Mouse (Mus musculus): ENCODE measurements around the gene Fkbp9.

The Fkbp9 gene

GRCm38 (mm10) chr6:56910910-56911309, 79.1 kb downstream of the Fkbp9 start:
- Histone ChIP-seq H3K36me3 (ENCODE audit: insufficient read depth, low read length) (no peaks in the 10 kb centered on the region), H3K4me3 (replicated peaks; ENCODE audit: low read length) (no peak overlapping the region), H3K9me3 (ENCODE audit: low read length) (peaks cover 8% of the 10 kb centered on the region), H3K27me3 (ENCODE audit: insufficient read depth, low read length) (no peaks in the 10 kb centered on the region), H3K4me1 (replicated peaks; ENCODE audit: low read depth, low read length) (no peaks in the 10 kb centered on the region)
- TF ChIP-seq NANOG (IDR thresholded peaks at IDR 0.05; ENCODE audit: borderline replicate concordance, low read length), result no peak
- TF ChIP-seq CTCF (conservative IDR thresholded peaks at IDR 0.05; ENCODE audit: low read length), result no peak
- no peak for TF ChIP-seq POU5F1 (IDR thresholded peaks at IDR 0.05; ENCODE audit: borderline replicate concordance, low read length)

DNA sequence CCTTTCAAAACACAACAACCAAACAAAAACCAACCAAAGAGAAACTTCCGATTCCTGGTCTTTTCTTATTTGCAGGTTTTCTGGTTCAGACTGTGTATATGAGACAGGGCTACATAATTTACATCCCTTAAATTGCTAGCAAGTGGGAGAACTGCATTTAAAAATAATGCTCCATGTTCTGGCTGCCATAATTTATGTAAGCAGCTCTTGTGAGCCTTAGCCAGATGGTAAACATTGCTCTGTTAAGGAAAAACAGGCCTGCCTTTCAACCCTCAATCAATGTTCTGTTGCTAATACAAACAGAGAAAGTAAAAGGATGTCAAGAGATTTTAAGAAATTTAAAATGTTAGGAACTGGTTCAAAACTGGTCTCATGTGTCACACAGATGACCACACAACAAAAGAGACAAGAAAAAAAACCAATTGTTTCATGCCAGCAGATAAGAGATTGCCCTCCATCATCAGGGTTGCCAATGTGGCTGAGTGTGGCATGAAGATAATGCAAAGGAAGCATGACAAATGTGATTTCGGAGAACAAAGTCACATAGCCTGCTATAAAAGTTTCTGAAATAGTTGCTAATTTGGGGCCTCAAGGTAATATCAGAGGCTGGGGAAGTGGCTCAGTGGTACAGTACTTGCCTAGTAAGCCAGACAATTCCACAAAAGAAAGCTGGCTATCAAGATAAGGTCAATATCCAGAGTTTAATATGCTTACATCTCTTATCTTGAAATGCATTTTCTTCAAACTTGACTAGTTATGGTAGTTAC, 81.4 kb downstream of the Fkbp9 start:
- H3K27me3 ChIP-seq (ENCODE audit: insufficient read depth, low read length), result no peaks in the 10 kb centered on the region
- H3K4me1 ChIP-seq (replicated peaks; ENCODE audit: low read depth, low read length), result peaks cover 13% of the 10 kb centered on the region
- H3K36me3 ChIP-seq (ENCODE audit: insufficient read depth, low read length), result no peaks in the 10 kb centered on the region
- H3K4me3 ChIP-seq (replicated peaks; ENCODE audit: low read length), result no peak overlapping the region
- H3K9me3 ChIP-seq (ENCODE audit: low read length), result peaks cover 8% of the 10 kb centered on the region
- TF ChIP-seq CTCF (conservative IDR thresholded peaks at IDR 0.05; ENCODE audit: low read length), result no peak
- TF ChIP-seq NANOG (IDR thresholded peaks at IDR 0.05; ENCODE audit: borderline replicate concordance, low read length), result no peak
- TF ChIP-seq POU5F1 (IDR thresholded peaks at IDR 0.05; ENCODE audit: borderline replicate concordance, low read length), result no peak

GRCm38 (mm10) chr6:56916279-56916678, 84.4 kb downstream of the Fkbp9 start:
- Histone ChIP-seq H3K4me1 (replicated peaks; ENCODE audit: low read depth, low read length) (peaks cover 17% of the 10 kb centered on the region), H3K4me3 (replicated peaks; ENCODE audit: low read length) (no peak overlapping the region), H3K9me3 (ENCODE audit: low read length) (peaks cover 8% of the 10 kb centered on the region), H3K27me3 (ENCODE audit: insufficient read depth, low read length) (no peaks in the 10 kb centered on the region), H3K36me3 (ENCODE audit: insufficient read depth, low read length) (no peaks in the 10 kb centered on the region)
- TF ChIP-seq POU5F1 (IDR thresholded peaks at IDR 0.05; ENCODE audit: borderline replicate concordance, low read length), result no peak
- TF ChIP-seq NANOG (IDR thresholded peaks at IDR 0.05; ENCODE audit: borderline replicate concordance, low read length), result no peak
- TF ChIP-seq CTCF (conservative IDR thresholded peaks at IDR 0.05; ENCODE audit: low read length), result no peak

GRCm38 (mm10) chr6:56917578-56918368, 85.9 kb downstream of the Fkbp9 start:
- Histone ChIP-seq H3K9me3 (ENCODE audit: low read length) (peaks cover 8% of the 10 kb centered on the region), H3K4me1 (replicated peaks; ENCODE audit: low read depth, low read length) (peaks cover 20% of the 10 kb centered on the region), H3K36me3 (ENCODE audit: insufficient read depth, low read length) (no peaks in the 10 kb centered on the region), H3K27me3 (ENCODE audit: insufficient read depth, low read length) (no peaks in the 10 kb centered on the region), H3K4me3 (replicated peaks; ENCODE audit: low read length) (no peak overlapping the region)
- no peak for TF ChIP-seq POU5F1 (IDR thresholded peaks at IDR 0.05; ENCODE audit: borderline replicate concordance, low read length)
- no peak for TF ChIP-seq NANOG (IDR thresholded peaks at IDR 0.05; ENCODE audit: borderline replicate concordance, low read length)
- TF ChIP-seq CTCF (conservative IDR thresholded peaks at IDR 0.05; ENCODE audit: low read length), result no peak

DNA sequence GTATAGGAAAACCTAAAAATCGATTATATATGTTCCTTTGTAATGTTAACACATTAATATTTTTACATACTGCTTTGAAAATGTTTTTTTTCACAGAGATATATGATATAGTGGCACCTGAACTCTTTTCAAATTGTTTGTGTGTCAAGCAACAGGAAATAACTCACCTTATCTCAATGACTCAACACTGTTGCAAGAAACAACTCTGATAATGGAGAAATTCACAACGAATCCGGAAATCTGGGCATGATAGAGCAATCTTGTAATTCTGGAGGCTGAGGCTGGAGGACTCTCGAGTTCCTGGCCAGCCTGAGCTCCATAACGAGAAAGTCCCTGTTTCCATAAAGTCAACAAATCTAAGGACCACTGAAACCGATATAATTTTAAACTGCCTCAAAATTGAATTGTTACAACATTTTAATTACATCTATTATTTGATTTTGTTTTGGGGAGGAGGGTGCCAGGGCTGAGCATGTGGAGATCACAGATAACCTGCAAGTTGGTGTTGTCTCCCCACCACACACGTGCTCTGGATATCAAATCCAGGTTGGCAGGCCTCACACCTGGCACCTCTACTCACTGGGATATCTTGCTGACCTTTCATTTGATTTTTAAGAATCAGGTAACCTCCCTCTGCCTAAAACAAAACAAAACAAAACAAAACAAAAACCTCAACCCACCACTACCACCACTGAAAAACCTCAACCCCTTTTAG, 87.6 kb downstream of the Fkbp9 start:
- Histone ChIP-seq H3K4me3 (replicated peaks; ENCODE audit: low read length) (no peak overlapping the region), H3K9me3 (ENCODE audit: low read length) (peaks cover 6% of the 10 kb centered on the region), H3K4me1 (replicated peaks; ENCODE audit: low read depth, low read length) (peaks cover 21% of the 10 kb centered on the region), H3K36me3 (ENCODE audit: insufficient read depth, low read length) (no peaks in the 10 kb centered on the region), H3K27me3 (ENCODE audit: insufficient read depth, low read length) (no peaks in the 10 kb centered on the region)
- TF ChIP-seq CTCF (conservative IDR thresholded peaks at IDR 0.05; ENCODE audit: low read length), result no peak
- TF ChIP-seq NANOG (IDR thresholded peaks at IDR 0.05; ENCODE audit: borderline replicate concordance, low read length), result no peak
- no peak for TF ChIP-seq POU5F1 (IDR thresholded peaks at IDR 0.05; ENCODE audit: borderline replicate concordance, low read length)

DNA sequence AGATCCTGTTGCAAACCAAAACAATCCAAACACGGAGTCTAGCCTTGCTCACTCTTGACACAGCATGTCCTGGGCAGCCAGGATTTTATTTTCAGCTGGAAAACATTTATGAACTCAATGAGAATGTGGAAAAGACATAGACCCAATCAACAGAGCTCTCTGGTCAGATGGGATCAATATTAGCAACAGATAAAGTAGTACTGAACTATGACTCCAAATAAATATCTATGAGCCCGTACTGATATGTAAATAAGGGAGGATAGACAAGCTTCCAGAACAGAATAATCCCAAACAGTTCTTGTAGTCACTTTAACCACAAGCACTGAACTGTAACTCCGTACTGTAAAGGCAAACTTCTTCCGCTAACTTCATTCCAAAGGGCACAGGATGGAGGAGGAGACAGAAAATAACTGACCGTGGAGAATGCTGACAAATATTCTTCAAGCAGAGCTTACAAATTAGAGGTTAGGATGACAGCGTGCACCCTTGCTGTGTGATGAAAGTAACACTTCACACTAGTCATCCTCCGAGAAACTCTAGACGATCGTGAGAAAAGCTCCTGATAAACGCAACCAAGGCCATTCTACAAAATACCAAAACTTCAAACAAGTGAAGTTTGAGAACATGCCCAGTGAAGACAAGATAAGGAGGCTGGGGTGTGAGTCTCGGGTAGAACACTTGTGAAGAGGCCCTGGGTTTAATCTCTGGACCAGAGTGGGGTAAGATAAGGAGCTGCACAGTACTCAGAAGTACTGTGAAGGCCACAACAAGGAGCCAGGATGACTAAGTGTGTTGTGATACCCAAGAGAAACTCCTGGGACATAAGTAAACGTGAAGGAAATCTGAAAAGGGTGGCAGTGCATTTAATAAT, 88.6 kb downstream of the Fkbp9 start:
- TF ChIP-seq POU5F1 (IDR thresholded peaks at IDR 0.05; ENCODE audit: borderline replicate concordance, low read length) (no peak), CTCF (conservative IDR thresholded peaks at IDR 0.05; ENCODE audit: low read length) (no peak), NANOG (IDR thresholded peaks at IDR 0.05; ENCODE audit: borderline replicate concordance, low read length) (no peak)
- no peaks in the 10 kb centered on the region; the same call in 1 of the 2 replicates for H3K9me3 ChIP-seq (ENCODE audit: low read length)
- peaks cover 23% of the 10 kb centered on the region for H3K4me1 ChIP-seq (replicated peaks; ENCODE audit: low read depth, low read length)
- no peaks in the 10 kb centered on the region for H3K27me3 ChIP-seq (ENCODE audit: insufficient read depth, low read length)
- H3K4me3 ChIP-seq (replicated peaks; ENCODE audit: low read length), result no peak overlapping the region
- no peaks in the 10 kb centered on the region for H3K36me3 ChIP-seq (ENCODE audit: insufficient read depth, low read length)

DNA sequence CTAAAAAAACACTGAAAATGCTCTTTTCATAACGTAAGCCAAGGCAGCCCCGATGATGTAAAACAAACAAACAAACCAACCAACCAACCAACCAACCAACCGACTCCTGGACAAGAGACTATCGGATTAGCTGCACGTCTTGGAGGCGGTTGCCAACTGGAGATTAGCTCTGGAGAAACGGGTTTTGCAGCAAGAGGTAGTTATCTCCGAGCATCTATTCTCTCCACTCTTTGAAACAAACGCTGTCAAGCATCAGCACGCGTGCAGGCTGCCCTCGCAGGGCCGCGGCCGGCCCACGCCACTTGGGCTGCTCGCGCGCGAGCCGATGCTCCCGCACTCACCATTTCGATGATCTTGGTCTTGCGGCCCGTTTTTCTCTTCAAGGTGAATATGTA, 91.5 kb downstream of the Fkbp9 start:
- Histone ChIP-seq H3K4me1 (replicated peaks; ENCODE audit: low read depth, low read length) (peaks cover 10% of the 10 kb centered on the region), H3K4me3 (replicated peaks; ENCODE audit: low read length) (peak overlapping the region; percentile 93), H3K9me3 (ENCODE audit: low read length) (no peaks in the 10 kb centered on the region; the same call in 1 of the 2 replicates), H3K36me3 (ENCODE audit: insufficient read depth, low read length) (no peaks in the 10 kb centered on the region), H3K27me3 (ENCODE audit: insufficient read depth, low read length) (no peaks in the 10 kb centered on the region)
- TF ChIP-seq CTCF (conservative IDR thresholded peaks at IDR 0.05; ENCODE audit: low read length), result no peak
- TF ChIP-seq POU5F1 (IDR thresholded peaks at IDR 0.05; ENCODE audit: borderline replicate concordance, low read length), result no peak
- no peak for TF ChIP-seq NANOG (IDR thresholded peaks at IDR 0.05; ENCODE audit: borderline replicate concordance, low read length)

Measured in E14TG2a.4 (cell line).